Mouse (Mus musculus) testis, adult 2 months (tissue): Measurements from ENCODE around the gene Tns3.

Experiments
- CTCF ChIP-seq: fragments of 200-500 bp; IDR thresholded peaks from 2 replicates; pipeline ENCODE4 v1.5.1; 2012; ENCODE audit warnings: low read depth, mild to moderate bottlenecking, inconsistent platforms, low read length, moderate library complexity; ENCODE audit not compliant: control insufficient read depth, insufficient read depth, insufficient replicate concordance
- POLR2A ChIP-seq: fragments of 200-500 bp; IDR thresholded peaks from 2 replicates; pipeline ENCODE4 v1.6.1; 2012; ENCODE audit warnings: low read depth, mild to moderate bottlenecking, inconsistent platforms, low read length, moderate library complexity; ENCODE audit not compliant: control insufficient read depth

DNA sequence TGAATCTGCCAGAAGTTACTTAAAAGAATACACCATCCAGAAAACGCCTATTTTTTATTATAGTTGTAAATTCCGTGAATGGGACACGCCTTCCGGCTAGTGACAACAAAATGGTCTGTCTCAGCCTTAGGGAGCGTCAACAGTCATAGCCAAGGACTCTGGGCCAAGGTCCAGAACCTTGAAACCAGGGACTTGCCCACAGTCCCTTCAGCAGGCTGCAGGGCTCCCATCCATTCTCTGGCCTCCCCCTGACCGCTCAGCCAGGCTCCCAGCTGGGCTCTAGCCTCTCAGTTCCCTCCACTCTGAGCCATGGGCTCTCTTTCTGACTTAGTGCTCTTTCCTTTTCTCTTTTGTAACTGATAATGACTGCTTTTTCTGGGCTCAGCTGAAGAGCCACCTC lies 37.6 kb downstream of the Tns3 start:
- TF ChIP-seq POLR2A: no peak
- TF ChIP-seq CTCF: no peak
